Mouse (Mus musculus) myocyte (in vitro differentiated cells): ENCODE measurements at regions not wholly inside any gene's neighbourhood (a gene's known extent, or its start where the extent isn't known, plus 50 kb on each side); places are given as distances from the start of the nearest gene placed in this dataset.

Experiments used
- MAX ChIP-seq: IDR thresholded peaks from one replicate; pipeline ENCODE4 v1.6.1; 2011; ENCODE audit warnings: low read depth, mild to moderate bottlenecking, control low read depth
- MYOD1 ChIP-seq, 3 experiments: IDR thresholded peaks; one replicate each; pipeline ENCODE4 v1.6.1; 2011; ENCODE audit warnings: control low read depth in 2 of 3, low read depth in 2 of 3, mild to moderate bottlenecking in 2 of 3, moderate library complexity in 1 of 3; ENCODE audit not compliant: insufficient read length in 2 of 3, control insufficient read depth in 1 of 3
- POLR2A ChIP-seq: IDR thresholded peaks from one replicate; pipeline ENCODE4 v1.6.1; 2011; ENCODE audit warnings: low read depth, mild to moderate bottlenecking, control low read depth, moderate library complexity; ENCODE audit not compliant: insufficient read length
- TCF3 ChIP-seq: IDR thresholded peaks from one replicate; pipeline ENCODE4 v1.6.1; 2011; ENCODE audit warnings: low read depth, control low read depth; ENCODE audit not compliant: insufficient read length
- USF1 ChIP-seq: IDR thresholded peaks from one replicate; pipeline ENCODE4 v1.6.1; 2011; ENCODE audit warnings: low read depth, mild to moderate bottlenecking, control low read depth, moderate library complexity

DNA sequence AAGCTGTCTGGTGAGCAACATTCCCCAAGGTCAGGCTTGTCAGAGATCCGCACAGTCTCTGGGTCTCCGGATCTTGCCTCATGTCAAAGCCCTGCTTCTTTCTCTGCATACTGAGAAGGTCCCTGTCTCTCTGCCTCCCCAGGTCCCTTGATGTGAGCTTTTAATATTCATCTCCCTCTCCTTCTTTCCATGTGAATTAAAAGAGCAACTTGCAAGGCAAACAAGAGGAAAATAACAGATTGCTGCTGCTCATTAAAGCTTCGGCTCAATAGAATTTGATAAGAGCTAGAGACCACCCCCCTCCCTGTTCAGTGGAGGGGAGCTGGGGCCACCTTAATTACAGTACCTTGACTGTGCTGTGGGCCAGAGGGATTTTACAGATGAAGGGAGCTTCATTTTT lies 54.6 kb upstream of the Kcna3 start:
- TF ChIP-seq POLR2A, result no peak
- TF ChIP-seq USF1, result no peak
- no peak for TF ChIP-seq TCF3
- TF ChIP-seq MAX, result no peak
- no peak for TF ChIP-seq MYOD1 (IDR thresholded peaks at IDR 0.05; ENCODE audit: control insufficient read depth in 1 of 3, insufficient read length in 2 of 3, low read depth in 2 of 3)
